Mouse (Mus musculus) C2C12 (cell line): ENCODE results near the gene Trmt1l. TPM values are rescaled to one million over a fixed set of nuclear protein-coding genes. Genes with fewer than 3 reads are reported as not detected.

ENCODE experiments used
- H3K27me3 ChIP-seq: one replicate; pipeline ENCODE4 v1.6.1; 2011; ENCODE audit not compliant: control insufficient read depth, insufficient read depth, insufficient read length
- H3K36me3 ChIP-seq: one replicate; pipeline ENCODE4 v1.6.1; 2011; ENCODE audit not compliant: control insufficient read depth, insufficient read depth
- H3K4me3 ChIP-seq: one replicate; pipeline ENCODE4 v1.5.1; 2011; ENCODE audit warnings: mild to moderate bottlenecking, control low read depth; ENCODE audit not compliant: poor library complexity, insufficient read depth, severe bottlenecking
- H3K79me2 ChIP-seq: one replicate; pipeline ENCODE4 v1.6.1; 2011; ENCODE audit not compliant: control insufficient read depth, insufficient read depth
- H3K79me3 ChIP-seq: one replicate; pipeline ENCODE4 v1.6.1; 2011; ENCODE audit warnings: low read depth, control low read depth
- H3ac ChIP-seq: one replicate; pipeline ENCODE3; 2011; ENCODE audit warnings: low read depth; ENCODE audit not compliant: control insufficient read depth, insufficient read length
- CEBPB ChIP-seq: IDR thresholded peaks from one replicate; pipeline ENCODE4 v1.6.1; 2011; ENCODE audit warnings: low read depth, mild to moderate bottlenecking, control low read depth, moderate library complexity
- CTCF ChIP-seq: IDR thresholded peaks from one replicate; pipeline ENCODE4 v1.5.1; 2011; ENCODE audit not compliant: control insufficient read depth, insufficient read depth, insufficient read length
- FOSL1 ChIP-seq: IDR thresholded peaks from one replicate; pipeline ENCODE4 v1.8.0; 2011; ENCODE audit warnings: mild to moderate bottlenecking, low read length; ENCODE audit not compliant: poor library complexity, insufficient read depth, severe bottlenecking
- MAX ChIP-seq: IDR thresholded peaks from one replicate; pipeline ENCODE4 v1.6.1; 2011; ENCODE audit warnings: mild to moderate bottlenecking, control low read depth
- MYOD1 ChIP-seq: IDR thresholded peaks from one replicate; pipeline ENCODE4 v1.6.1; 2011; ENCODE audit warnings: low read depth; ENCODE audit not compliant: control insufficient read depth, insufficient read length
- MYOG ChIP-seq: IDR thresholded peaks from one replicate; pipeline ENCODE4 v1.6.1; 2011; ENCODE audit not compliant: control insufficient read depth, insufficient read length; ENCODE audit errors: extremely low read depth
- USF1 ChIP-seq: IDR thresholded peaks from one replicate; pipeline ENCODE4 v1.6.1; 2011; ENCODE audit warnings: low read depth, mild to moderate bottlenecking, control low read depth, moderate library complexity
- polyA plus RNA-seq: library from polyadenylated mRNA; unstranded; fragments of >200 nt; fragmentation: generic; extraction: Trizol; gene quantifications from one replicate; pipeline ENCODE4 v1.2.1, GENCODE M21; 2012; ENCODE audit warnings: missing spikeins

Gene Trmt1l
- polyA plus RNA-seq, 1 experiment, result 9.7 TPM

GRCm38 (mm10) chr1:151429316-151429715 is 974 bp downstream of the Trmt1l start:
- Histone ChIP-seq H3ac (peak overlapping the region; percentile 85), H3K27me3 (no peaks in the 10 kb centered on the region), H3K4me3 (peak overlapping the region; percentile 76), H3K79me3 (peaks cover 33% of the 10 kb centered on the region), H3K36me3 (peaks cover 14% of the 10 kb centered on the region), H3K79me2 (peaks cover 80% of the 10 kb centered on the region)
- TF ChIP-seq USF1 (no peak), FOSL1 (no peak), MAX (no peak), CEBPB (no peak), MYOG (no peak), CTCF (no peak), MYOD1 (no peak)

GRCm38 (mm10) chr1:151435431-151435830 is 7.1 kb downstream of the Trmt1l start:
- Histone ChIP-seq H3ac (no peak overlapping the region), H3K79me3 (no peaks in the 10 kb centered on the region), H3K36me3 (peaks cover 62% of the 10 kb centered on the region), H3K79me2 (peaks cover 23% of the 10 kb centered on the region), H3K4me3 (no peak overlapping the region), H3K27me3 (no peaks in the 10 kb centered on the region)
- TF ChIP-seq CTCF (no peak), CEBPB (no peak), MYOD1 (no peak), FOSL1 (no peak), MYOG (no peak), USF1 (no peak), MAX (no peak)

- H3K79me2 ChIP-seq, result no peaks in the 10 kb centered on the region
- TF ChIP-seq USF1, result no peak
- no peak for TF ChIP-seq CTCF
- TF ChIP-seq MYOD1, result no peak
- no peak for TF ChIP-seq FOSL1
- TF ChIP-seq MYOG, result no peak
- no peak for TF ChIP-seq MAX
- TF ChIP-seq CEBPB, result no peak
- peaks cover 60% of the 10 kb centered on the region for H3K36me3 ChIP-seq
- no peaks in the 10 kb centered on the region for H3K79me3 ChIP-seq
- no peaks in the 10 kb centered on the region for H3K27me3 ChIP-seq
- H3K4me3 ChIP-seq, result no peak overlapping the region
- H3ac ChIP-seq, result no peak overlapping the region
Measured at GRCm38 (mm10) chr1:151449866-151450265, 21.5 kb downstream of the Trmt1l start.

DNA sequence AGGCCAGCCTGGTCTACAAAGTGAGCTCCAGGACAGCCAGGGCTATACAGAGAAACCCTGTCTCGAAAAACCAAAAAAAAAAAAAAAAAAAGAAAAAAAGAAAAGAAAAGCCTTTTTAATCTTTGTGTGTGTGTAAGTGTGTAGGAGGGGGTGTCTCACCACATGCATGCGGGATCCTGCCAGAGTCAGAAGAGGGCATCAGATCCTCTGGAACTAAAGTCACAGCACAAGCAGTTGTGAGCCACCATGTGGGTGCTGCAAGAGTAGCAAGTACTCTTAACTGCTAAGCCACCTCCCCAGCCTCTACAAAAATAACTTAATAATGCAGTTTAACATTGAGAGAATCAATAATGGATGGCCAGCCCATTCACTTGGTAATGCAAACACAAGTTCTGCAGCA is 22.5 kb downstream of the Trmt1l start:
- no peaks in the 10 kb centered on the region for H3K27me3 ChIP-seq
- H3ac ChIP-seq, result no peak overlapping the region
- TF ChIP-seq MYOD1 (no peak), USF1 (no peak), CEBPB (no peak), CTCF (no peak), MYOG (no peak), MAX (no peak), FOSL1 (no peak)
- no peak overlapping the region for H3K4me3 ChIP-seq
- H3K36me3 ChIP-seq, result peaks cover 55% of the 10 kb centered on the region
- no peaks in the 10 kb centered on the region for H3K79me2 ChIP-seq
- H3K79me3 ChIP-seq, result no peaks in the 10 kb centered on the region

DNA sequence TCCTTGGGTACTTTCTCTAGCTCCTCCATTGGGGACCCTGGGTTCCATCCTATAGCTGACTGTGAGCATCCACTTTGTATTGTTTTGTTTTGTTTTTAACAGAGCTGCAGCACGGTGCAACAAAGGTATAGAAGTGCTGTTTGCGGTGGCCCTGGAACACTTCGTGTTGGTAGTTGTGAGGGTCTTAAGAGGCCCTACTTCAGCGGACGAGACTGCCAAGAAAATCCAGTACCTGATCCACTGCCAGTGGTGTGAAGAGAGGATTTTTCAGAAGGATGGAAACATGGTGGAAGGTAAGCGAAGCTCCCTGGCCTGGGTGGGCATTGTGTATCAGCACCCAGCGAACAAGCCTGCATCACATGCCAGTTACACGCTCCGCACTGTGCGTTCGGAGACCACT is 23.6 kb downstream of the Trmt1l start:
- Histone ChIP-seq H3K79me3 (no peaks in the 10 kb centered on the region), H3K36me3 (peaks cover 57% of the 10 kb centered on the region), H3K4me3 (no peak overlapping the region), H3K79me2 (no peaks in the 10 kb centered on the region), H3ac (no peak overlapping the region), H3K27me3 (no peaks in the 10 kb centered on the region)
- TF ChIP-seq MYOD1 (no peak), CEBPB (no peak), CTCF (no peak), MYOG (no peak), MAX (no peak), USF1 (no peak), FOSL1 (no peak)

- no peak overlapping the region for H3K4me3 ChIP-seq
- H3K79me3 ChIP-seq, result no peaks in the 10 kb centered on the region
- H3K79me2 ChIP-seq, result no peaks in the 10 kb centered on the region
- peaks cover 36% of the 10 kb centered on the region for H3K36me3 ChIP-seq
- no peak overlapping the region for H3ac ChIP-seq
- TF ChIP-seq MAX (no peak), MYOD1 (no peak)
- no peaks in the 10 kb centered on the region for H3K27me3 ChIP-seq
Measured at GRCm38 (mm10) chr1:151457087-151457486, 28.7 kb downstream of the Trmt1l start.
